Mouse (Mus musculus): ENCODE results near the gene Amer3. TPM values are rescaled to one million over a fixed set of nuclear protein-coding genes. Genes with fewer than 3 reads are reported as not detected.

The Amer3 gene
- total and polyA plus RNA-seq, 3 experiments, result 0.02 TPM; not detected in 2

GRCm38 (mm10) chr1:34547074-34547473 lies 32.4 kb upstream of the Amer3 start:
- Histone ChIP-seq H3K36me3 (ENCODE audit: control insufficient read depth, insufficient read depth, low read length) (no peaks in the 10 kb centered on the region), H3K4me1 (ENCODE audit: control insufficient read depth, insufficient read depth, low read length) (no peaks in the 10 kb centered on the region), H3K27me3 (ENCODE audit: control insufficient read depth, insufficient read depth, low read length) (0 out of 2 replicates have a peak, but pooled peaks cover 1% of the 10 kb centered on the region), H3K4me3 (no peak overlapping the region), H3K27ac (no peak overlapping the region), H3K79me2 (replicated peaks; ENCODE audit: control insufficient read depth, insufficient read depth, low read length) (no peaks in the 10 kb centered on the region), H3K9ac (ENCODE audit: low read depth, low read length) (no peak overlapping the region)
- DNase-seq, result no peak
- intact Hi-C loops (cut with DNase I), result no loop called here
- 77% methylated on average over 1 of the region's 1 CpGs for WGBS
- TF ChIP-seq CTCF (IDR thresholded peaks at IDR 0.05) (no peak), EP300 (IDR thresholded peaks at IDR 0.05; ENCODE audit: insufficient read depth, low read depth, low read length) (no peak), POLR2A (IDR thresholded peaks at IDR 0.05; ENCODE audit: insufficient read depth, low read depth, low read length) (no peak)

GRCm38 (mm10) chr1:34553690-34554089 lies 25.8 kb upstream of the Amer3 start:
- Histone ChIP-seq H3K9ac (ENCODE audit: low read depth, low read length) (no peak overlapping the region), H3K4me3 (no peak overlapping the region), H3K79me2 (replicated peaks; ENCODE audit: control insufficient read depth, insufficient read depth, low read length) (no peaks in the 10 kb centered on the region), H3K4me1 (ENCODE audit: control insufficient read depth, insufficient read depth, low read length) (no peaks in the 10 kb centered on the region), H3K27ac (no peak overlapping the region), H3K36me3 (ENCODE audit: control insufficient read depth, insufficient read depth, low read length) (no peaks in the 10 kb centered on the region), H3K27me3 (ENCODE audit: control insufficient read depth, insufficient read depth, low read length) (0 out of 2 replicates have a peak, but pooled peaks cover 1% of the 10 kb centered on the region)
- DNase-seq, result no peak
- TF ChIP-seq CTCF (IDR thresholded peaks at IDR 0.05), result no peak
- TF ChIP-seq EP300 (IDR thresholded peaks at IDR 0.05; ENCODE audit: insufficient read depth, low read depth, low read length), result no peak
- TF ChIP-seq POLR2A (IDR thresholded peaks at IDR 0.05; ENCODE audit: insufficient read depth, low read depth, low read length), result no peak
- WGBS, result 81% methylated on average over 1 of the region's 1 CpGs
- intact Hi-C loops (cut with DNase I), result no loop called here

GRCm38 (mm10) chr1:34554275-34554674 lies 25.2 kb upstream of the Amer3 start:
- no peak overlapping the region for H3K27ac ChIP-seq
- DNase-seq, result no peak
- H3K36me3 ChIP-seq (ENCODE audit: control insufficient read depth, insufficient read depth, low read length), result no peaks in the 10 kb centered on the region
- TF ChIP-seq EP300 (IDR thresholded peaks at IDR 0.05; ENCODE audit: insufficient read depth, low read depth, low read length) (no peak), POLR2A (IDR thresholded peaks at IDR 0.05; ENCODE audit: insufficient read depth, low read depth, low read length) (no peak), CTCF (IDR thresholded peaks at IDR 0.05) (no peak)
- no peaks in the 10 kb centered on the region for H3K4me1 ChIP-seq (ENCODE audit: control insufficient read depth, insufficient read depth, low read length)
- no peak overlapping the region for H3K9ac ChIP-seq (ENCODE audit: low read depth, low read length)
- 0 out of 2 replicates have a peak, but pooled peaks cover 1% of the 10 kb centered on the region for H3K27me3 ChIP-seq (ENCODE audit: control insufficient read depth, insufficient read depth, low read length)
- intact Hi-C loops (cut with DNase I), result no loop called here
- no peak overlapping the region for H3K4me3 ChIP-seq
- H3K79me2 ChIP-seq (replicated peaks; ENCODE audit: control insufficient read depth, insufficient read depth, low read length), result no peaks in the 10 kb centered on the region
- WGBS, result 80% methylated on average over 7 of the region's 7 CpGs

GRCm38 (mm10) chr1:34560843-34561242 lies 18.6 kb upstream of the Amer3 start, which contains the start of gene Prss40:
TSS of gene Prss40 (minus strand) at chr1:34560943.
- TF ChIP-seq EP300 (IDR thresholded peaks at IDR 0.05; ENCODE audit: insufficient read depth, low read depth, low read length), result no peak
- no peak for TF ChIP-seq CTCF (IDR thresholded peaks at IDR 0.05)
- 80% methylated on average over 15 of the region's 15 CpGs for WGBS
- no peak for DNase-seq
- Histone ChIP-seq H3K27ac (no peak within 1 kb of the TSS), H3K9ac (ENCODE audit: low read depth, low read length) (no peak within 1 kb of the TSS), H3K36me3 (ENCODE audit: control insufficient read depth, insufficient read depth, low read length) (no peaks in the 10 kb centered on the region), H3K4me1 (ENCODE audit: control insufficient read depth, insufficient read depth, low read length) (no peaks in the 10 kb centered on the region), H3K4me3 (no peak within 1 kb of the TSS), H3K79me2 (replicated peaks; ENCODE audit: control insufficient read depth, insufficient read depth, low read length) (no peaks in the 10 kb centered on the region), H3K27me3 (ENCODE audit: control insufficient read depth, insufficient read depth, low read length) (no peaks in the 10 kb centered on the region)
- intact Hi-C loops (cut with DNase I), result no loop called here

GRCm38 (mm10) chr1:34564383-34565045 lies 14.9 kb upstream of the Amer3 start:
- H3K27me3 ChIP-seq (ENCODE audit: control insufficient read depth, insufficient read depth, low read length), result no peaks in the 10 kb centered on the region
- WGBS, result 60% methylated on average over 8 of the region's 8 CpGs
- H3K9ac ChIP-seq (ENCODE audit: low read depth, low read length), result no peak overlapping the region
- no peaks in the 10 kb centered on the region for H3K4me1 ChIP-seq (ENCODE audit: control insufficient read depth, insufficient read depth, low read length)
- TF ChIP-seq EP300 (IDR thresholded peaks at IDR 0.05; ENCODE audit: insufficient read depth, low read depth, low read length) (no peak), CTCF (IDR thresholded peaks at IDR 0.05) (no peak), POLR2A (IDR thresholded peaks at IDR 0.05; ENCODE audit: insufficient read depth, low read depth, low read length) (no peak)
- H3K27ac ChIP-seq, result no peak overlapping the region
- no peaks in the 10 kb centered on the region for H3K36me3 ChIP-seq (ENCODE audit: control insufficient read depth, insufficient read depth, low read length)
- intact Hi-C loops (cut with DNase I), result no loop called here
- DNase-seq, result no peak
- H3K4me3 ChIP-seq, result no peak overlapping the region
- H3K79me2 ChIP-seq (replicated peaks; ENCODE audit: control insufficient read depth, insufficient read depth, low read length), result no peaks in the 10 kb centered on the region

- TF ChIP-seq CTCF (IDR thresholded peaks at IDR 0.05), result no peak
- intact Hi-C loops (cut with DNase I), result no loop called here
- Histone ChIP-seq H3K27ac (no peak overlapping the region), H3K4me3 (no peak overlapping the region), H3K79me2 (replicated peaks; ENCODE audit: control insufficient read depth, insufficient read depth, low read length) (no peaks in the 10 kb centered on the region), H3K4me1 (ENCODE audit: control insufficient read depth, insufficient read depth, low read length) (no peaks in the 10 kb centered on the region), H3K36me3 (ENCODE audit: control insufficient read depth, insufficient read depth, low read length) (no peaks in the 10 kb centered on the region), H3K9ac (ENCODE audit: low read depth, low read length) (no peak overlapping the region), H3K27me3 (ENCODE audit: control insufficient read depth, insufficient read depth, low read length) (no peaks in the 10 kb centered on the region)
- WGBS, result 95% methylated on average over 2 of the region's 2 CpGs
- no peak for DNase-seq
Measured at GRCm38 (mm10) chr1:34568120-34568519, 11.3 kb upstream of the Amer3 start.
